Mouse (Mus musculus): ENCODE measurements around the gene Gm13288.

DNA sequence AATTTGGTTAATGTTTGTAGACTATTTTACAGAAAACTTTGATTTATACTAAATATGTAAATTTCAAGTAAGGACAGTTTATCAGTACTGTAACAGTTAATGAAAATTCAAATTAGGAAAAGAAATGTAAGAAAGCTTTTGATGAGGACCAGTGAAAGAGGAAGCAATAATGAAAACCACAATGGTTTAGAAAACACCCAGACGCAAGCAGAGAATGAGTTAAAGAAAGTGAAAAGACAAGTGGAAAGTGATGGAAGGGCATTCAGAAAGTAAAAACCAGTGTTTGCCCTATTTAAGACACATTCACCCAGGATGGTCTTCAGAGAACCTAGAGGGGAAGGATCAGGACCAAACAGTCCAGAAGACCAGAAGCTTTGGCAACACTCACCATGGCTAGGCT is 44.4 kb downstream of the Gm13288 start, which contains the start of gene Ifna1:
- TF ChIP-seq POLR2A (IDR thresholded peaks at IDR 0.05; ENCODE audit: control insufficient read depth, extremely low read depth, insufficient read depth, low read length, poor library complexity), result no peak
- TF ChIP-seq CTCF (IDR thresholded peaks at IDR 0.05; ENCODE audit: borderline replicate concordance, control insufficient read depth, extremely low read depth, insufficient read depth, low read length, poor library complexity), result no peak

Measured in thymus, adult 2 months (tissue).